In the genomic region with DNA sequence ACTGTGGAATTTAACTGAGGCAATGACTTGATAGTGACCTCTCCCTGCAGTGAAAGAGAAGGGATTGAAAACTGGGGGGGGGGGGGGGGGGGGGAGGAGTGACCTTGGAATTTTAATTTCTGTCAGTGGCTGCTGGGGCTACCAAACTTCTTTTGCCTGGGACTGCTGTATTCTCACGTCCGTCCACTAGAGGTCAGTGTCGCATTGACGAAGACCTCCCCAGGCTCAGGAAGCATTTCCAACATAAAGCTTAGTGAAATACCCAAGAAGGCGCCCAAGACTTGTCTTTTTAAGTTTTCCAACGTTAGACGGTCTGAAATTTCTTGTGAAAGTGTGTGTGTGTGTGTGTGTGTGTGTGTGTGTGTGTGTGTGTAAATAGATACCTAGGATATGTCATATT, we compare ENCODE assay signal across 7 mouse cellular contexts.
A peak's percentile ranks its signal among the peaks of the same experiment; 100 is the strongest.
DNase-seq lines count a peak whose midpoint lies in the region; ATAC-seq and TF ChIP-seq lines count a peak whose summit lies in the region.

No protein-coding gene starts in this region.

- H3K27ac ChIP-seq in lung, postnatal 0 days (ENCODE audit: low read length): no peak overlapping the region
- no peak overlapping the region for H3K27ac ChIP-seq in small intestine, adult 2 months (ENCODE audit: insufficient read depth, low read depth, low read length)

- peak; percentile 19; the same call in 1 of the 2 replicates for ATAC-seq in lung, postnatal 0 days

- H3K27me3 ChIP-seq in E14TG2a.4 (ENCODE audit: insufficient read depth, low read length): peaks cover 16% of the 10 kb centered on the region
- H3K27me3 ChIP-seq in lung, postnatal 0 days (replicated peaks; ENCODE audit: insufficient read depth, low read length): no peaks in the 10 kb centered on the region
- H3K27me3 ChIP-seq in small intestine, adult 2 months (ENCODE audit: control insufficient read depth, insufficient read depth, low read length): no peaks in the 10 kb centered on the region

- WGBS in lung, postnatal 0 days: 4% methylated on average over 7 of the region's 7 CpGs
- WGBS in small intestine, adult 2 months: 3% methylated on average over 7 of the region's 7 CpGs

- TF ChIP-seq POLR2A in small intestine, adult 2 months (IDR thresholded peaks at IDR 0.05; ENCODE audit: low read depth, low read length): no peak

- peak; percentile 80 to 81 for DNase-seq in B cell, adult 2 months
- peak; percentile 62 for DNase-seq in c-Kit-positive CD71-positive TER-119-negative erythroid progenitor cells, embryonic 14.5 days (ENCODE audit: low read depth)
- DNase-seq in forelimb bud, embryonic 11.5 days (ENCODE audit: low read depth, low spot score): peak; percentile 86
- DNase-seq in kidney, postnatal 14 days: peak; percentile 80
- peak; percentile 89 for DNase-seq in lung, postnatal 0 days (ENCODE audit: low spot score)

- peak; percentile 64 for TF ChIP-seq CTCF in E14TG2a.4 (conservative IDR thresholded peaks at IDR 0.05; ENCODE audit: low read length)
- peak; percentile 88 for TF ChIP-seq CTCF in lung, postnatal 0 days (IDR thresholded peaks at IDR 0.05)
- TF ChIP-seq CTCF in small intestine, adult 2 months (IDR thresholded peaks at IDR 0.05; ENCODE audit: extremely low read depth, insufficient read length, insufficient replicate concordance, low read depth, low read length): peak; percentile 77; the same call in 1 of the 2 replicates

- TF ChIP-seq EP300 in lung, postnatal 0 days (IDR thresholded peaks at IDR 0.05): no peak

- no peak overlapping the region for H3K9ac ChIP-seq in lung, postnatal 0 days (replicated peaks; ENCODE audit: low read depth)

- no peak overlapping the region for H3K4me2 ChIP-seq in lung, postnatal 0 days (replicated peaks; ENCODE audit: low read depth, low read length)

- no peak overlapping the region for H3K4me3 ChIP-seq in E14TG2a.4 (replicated peaks; ENCODE audit: low read length)
- H3K4me3 ChIP-seq in lung, postnatal 0 days (ENCODE audit: low read depth, low read length): no peak overlapping the region
- no peak overlapping the region for H3K4me3 ChIP-seq in small intestine, adult 2 months (ENCODE audit: low read depth, low read length)

- peaks cover 42% of the 10 kb centered on the region for H3K4me1 ChIP-seq in E14TG2a.4 (replicated peaks; ENCODE audit: low read depth, low read length)
- H3K4me1 ChIP-seq in lung, postnatal 0 days (ENCODE audit: insufficient read depth, low read depth, low read length): no peaks in the 10 kb centered on the region; the same call in 1 of the 2 replicates
- peaks cover 4% of the 10 kb centered on the region for H3K4me1 ChIP-seq in small intestine, adult 2 months (ENCODE audit: control insufficient read depth, insufficient read depth, insufficient read length, low read length)

- H3K36me3 ChIP-seq in E14TG2a.4 (ENCODE audit: insufficient read depth, low read length): no peaks in the 10 kb centered on the region
- no peaks in the 10 kb centered on the region for H3K36me3 ChIP-seq in lung, postnatal 0 days (ENCODE audit: insufficient read depth, low read length)
- peaks cover 12% of the 10 kb centered on the region for H3K36me3 ChIP-seq in small intestine, adult 2 months (ENCODE audit: control insufficient read depth, insufficient read depth, low read length)

- H3K9me3 ChIP-seq in E14TG2a.4 (ENCODE audit: low read length): no peaks in the 10 kb centered on the region
- H3K9me3 ChIP-seq in lung, postnatal 0 days (ENCODE audit: low read length): no peaks in the 10 kb centered on the region
